Mouse (Mus musculus) brain, embryonic 14.5 days (tissue): ENCODE data around the gene Prr18.

Experiments
- CTCF ChIP-seq: fragments of 200-500 bp; IDR thresholded peaks from 2 replicates; pipeline ENCODE4 v1.5.1; 2012; ENCODE audit warnings: inconsistent platforms, mild to moderate bottlenecking, moderate library complexity, borderline replicate concordance; ENCODE audit not compliant: insufficient read depth, insufficient read length; ENCODE audit errors: extremely low read depth
- POLR2A ChIP-seq: fragments of 200-500 bp; IDR thresholded peaks from 2 replicates; pipeline ENCODE4 v1.6.1; 2012; ENCODE audit warnings: mild to moderate bottlenecking, inconsistent platforms, borderline replicate concordance; ENCODE audit not compliant: poor library complexity, insufficient read depth, insufficient read length, severe bottlenecking; ENCODE audit errors: extremely low read depth

DNA sequence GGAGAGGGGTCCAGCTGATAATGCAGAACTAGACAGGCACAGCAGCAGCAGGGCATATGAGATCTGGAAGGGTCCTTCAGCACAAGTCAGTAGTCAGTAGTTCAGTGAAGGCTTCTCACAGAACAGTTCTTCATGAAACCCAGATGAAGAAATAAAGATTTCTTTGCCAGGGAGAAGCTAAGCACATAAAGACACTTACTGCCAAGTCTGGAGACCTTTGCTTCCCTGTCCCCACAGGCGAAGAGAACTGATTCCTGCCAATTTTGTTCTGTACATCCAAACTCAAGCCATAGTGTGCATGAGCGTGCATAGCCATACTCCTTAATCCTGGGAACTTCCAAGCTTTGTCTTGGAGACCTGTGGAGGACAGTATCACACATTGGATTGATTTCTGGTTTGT lies 39.0 kb upstream of the Prr18 start:
- no peak for TF ChIP-seq CTCF
- no peak for TF ChIP-seq POLR2A
